Mouse (Mus musculus) G1E (cell line): ENCODE results near the gene Maco1. TPM values are rescaled to one million over a fixed set of nuclear protein-coding genes. Genes with fewer than 3 reads are reported as not detected.

ENCODE experiments used
- ATAC-seq: 2 replicates; pipeline ENCODE4 v1.8.0; 2016; ENCODE audit warnings: mild to moderate bottlenecking; ENCODE audit not compliant: insufficient number of reproducible peaks, poor library complexity, low FRiP score, severe bottlenecking; ENCODE audit errors: extremely low read depth
- DNase-seq: peaks from one replicate; pipeline ENCODE4 v3.0.0; 2012; ENCODE audit warnings: low spot score
- H3K27me3 ChIP-seq: 2 replicates; pipeline ENCODE4 v1.6.1; 2012; ENCODE audit warnings: mild to moderate bottlenecking, low read length, inconsistent platforms; ENCODE audit not compliant: insufficient read depth
- H3K36me3 ChIP-seq: replicated peaks from 2 replicates; pipeline ENCODE3; 2012; ENCODE audit warnings: mild to moderate bottlenecking, inconsistent platforms
- H3K4me1 ChIP-seq: 2 replicates; pipeline ENCODE4 v1.6.1; 2012; ENCODE audit warnings: low read depth, low read length, inconsistent platforms, mixed read lengths; ENCODE audit not compliant: insufficient read depth
- H3K4me3 ChIP-seq: 2 replicates; pipeline ENCODE4 v1.5.1; 2012; ENCODE audit warnings: low read depth, mild to moderate bottlenecking, inconsistent platforms, low read length, moderate library complexity, mixed read lengths
- H3K9me3 ChIP-seq: replicated peaks from 2 replicates; pipeline ENCODE4 v1.6.1; 2012; ENCODE audit warnings: inconsistent platforms
- CTCF ChIP-seq: IDR thresholded peaks from 2 replicates; pipeline ENCODE4 v1.5.1; 2012; ENCODE audit warnings: low read depth, low read length, inconsistent platforms, mixed read lengths
- GATA1 ChIP-seq: IDR thresholded peaks from 2 replicates; pipeline ENCODE4 v1.6.1; 2012; ENCODE audit warnings: borderline replicate concordance, low read length, inconsistent platforms, mixed read lengths
- GATA2 ChIP-seq: IDR thresholded peaks from 2 replicates; pipeline ENCODE4 v1.6.1; 2012; ENCODE audit warnings: low read depth, low read length, inconsistent platforms, borderline replicate concordance
- POLR2AphosphoS5 ChIP-seq: IDR thresholded peaks from 2 replicates; pipeline ENCODE4 v1.6.1; 2012; ENCODE audit warnings: low read depth, low read length, inconsistent platforms; ENCODE audit not compliant: insufficient replicate concordance
- TAL1 ChIP-seq: conservative IDR thresholded peaks from 2 replicates; pipeline ENCODE4 v1.6.1; 2012; ENCODE audit warnings: low read depth, low read length, inconsistent platforms, mixed read lengths
- polyA plus RNA-seq: library from polyadenylated mRNA; stranded (reverse); fragments of >175 nt; gene quantifications from 2 replicates; pipeline ENCODE4 v1.2.3, GENCODE M21; 2012
- total RNA-seq, 2 experiments: library from RNA; stranded (forward) in 1 of 2; stranded (reverse) in 1 of 2; fragments of 200-1000 nt in 1 of 2; fragments of >200 nt in 1 of 2; fragmentation: Nextera tagmentation in 1 of 2; gene quantifications; 2 replicates each; pipeline ENCODE4 v1.2.3; 2014 to 2017

Gene Maco1
- total RNA-seq (2014; fragmentation: Nextera tagmentation) = 71.8 and 74.9 TPM in 2 replicates
- total RNA-seq (2017) = 44.8 and 49.3 TPM in 2 replicates
- 11.3 and 11.4 TPM in 2 replicates for polyA plus RNA-seq

DNA sequence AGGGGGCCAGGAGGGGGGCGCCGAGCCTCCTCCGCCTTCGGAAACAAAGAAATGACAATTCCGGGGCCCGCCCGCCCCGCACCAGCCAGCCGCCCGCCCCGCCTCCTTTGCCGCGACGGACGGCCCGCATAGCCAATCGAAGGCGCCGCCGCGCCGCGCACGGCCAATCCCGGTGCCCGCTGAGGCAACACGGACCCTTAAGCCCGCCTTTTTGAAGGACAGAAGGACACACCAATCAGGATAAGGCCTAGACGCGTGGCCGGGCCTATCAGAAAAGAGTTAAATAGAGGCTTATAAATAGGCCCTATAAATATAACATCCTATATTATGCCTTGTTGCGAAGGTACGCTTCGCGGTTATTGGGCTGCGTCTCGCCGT is at the start of gene Maco1:
Gene Maco1 (minus strand): TSS at position 87 of the 378 bp plus-strand sequence.
- ATAC-seq (peak; percentile 89), DNase-seq (peak; percentile 97)
- TF ChIP-seq POLR2AphosphoS5 (no peak), TAL1 (no peak), GATA1 (no peak), GATA2 (no peak), CTCF (no peak)
- Histone ChIP-seq H3K9me3 (no peaks in the 10 kb centered on the region), H3K4me3 (peak within 1 kb of the TSS; percentile 92), H3K36me3 (peaks cover 14% of the 10 kb centered on the region), H3K4me1 (peaks cover 50% of the 10 kb centered on the region), H3K27me3 (no peaks in the 10 kb centered on the region)

DNA sequence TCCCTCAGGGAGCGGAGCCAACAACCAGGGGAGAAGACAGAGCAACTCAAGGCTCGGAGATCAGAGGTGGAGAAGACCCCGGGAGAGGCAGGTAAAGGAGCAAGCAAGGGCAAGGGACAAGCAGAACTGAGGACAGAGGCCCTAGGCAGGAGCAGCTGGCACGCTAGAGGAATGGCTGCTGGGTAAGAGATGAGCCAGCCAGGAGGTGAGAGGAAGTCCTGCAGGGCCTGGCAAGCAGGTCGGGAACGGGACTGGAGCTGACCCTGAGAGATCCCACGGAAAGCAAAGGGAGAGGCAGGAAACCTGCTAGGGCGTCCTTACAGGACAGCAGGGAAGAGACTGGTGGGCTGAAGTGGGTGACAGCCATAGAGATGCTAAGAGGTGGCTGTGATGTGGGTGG is 48.0 kb upstream of the Maco1 start:
- Histone ChIP-seq H3K4me1 (peaks cover 7% of the 10 kb centered on the region; the same call in 1 of the 2 replicates), H3K4me3 (no peak overlapping the region), H3K27me3 (no peaks in the 10 kb centered on the region), H3K9me3 (no peaks in the 10 kb centered on the region), H3K36me3 (peaks cover 99% of the 10 kb centered on the region)
- ATAC-seq (no peak), DNase-seq (no peak)
- TF ChIP-seq POLR2AphosphoS5 = no peak
- no peak for TF ChIP-seq CTCF
- no peak for TF ChIP-seq GATA1
- TF ChIP-seq TAL1 = no peak
- TF ChIP-seq GATA2 = no peak

DNA sequence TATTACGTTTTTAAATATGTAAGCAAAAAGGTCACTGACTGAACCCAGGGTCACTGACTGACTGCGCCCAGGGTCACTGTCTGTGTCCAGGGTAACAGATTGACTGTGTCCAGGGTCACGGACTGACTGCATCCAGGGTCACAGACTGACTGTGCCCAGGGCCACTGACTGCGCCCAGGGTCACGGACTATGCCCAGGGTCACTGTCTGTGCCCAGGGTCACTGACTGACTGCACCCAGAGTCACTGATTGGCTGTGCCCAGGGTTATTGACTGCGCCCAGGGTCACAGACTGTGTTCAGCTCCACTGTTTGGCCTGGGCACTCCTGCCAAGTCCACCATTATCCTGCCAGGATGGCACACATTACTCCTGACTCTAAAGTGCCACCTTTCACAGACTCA is 44.1 kb upstream of the Maco1 start:
- TF ChIP-seq TAL1 (no peak), GATA1 (no peak), POLR2AphosphoS5 (no peak), CTCF (no peak), GATA2 (no peak)
- no peak overlapping the region for H3K4me3 ChIP-seq
- no peak for DNase-seq
- H3K36me3 ChIP-seq = peaks cover 88% of the 10 kb centered on the region
- no peaks in the 10 kb centered on the region for H3K9me3 ChIP-seq
- H3K27me3 ChIP-seq = no peaks in the 10 kb centered on the region
- H3K4me1 ChIP-seq = peaks cover 4% of the 10 kb centered on the region; the same call in 1 of the 2 replicates
- ATAC-seq = no peak

DNA sequence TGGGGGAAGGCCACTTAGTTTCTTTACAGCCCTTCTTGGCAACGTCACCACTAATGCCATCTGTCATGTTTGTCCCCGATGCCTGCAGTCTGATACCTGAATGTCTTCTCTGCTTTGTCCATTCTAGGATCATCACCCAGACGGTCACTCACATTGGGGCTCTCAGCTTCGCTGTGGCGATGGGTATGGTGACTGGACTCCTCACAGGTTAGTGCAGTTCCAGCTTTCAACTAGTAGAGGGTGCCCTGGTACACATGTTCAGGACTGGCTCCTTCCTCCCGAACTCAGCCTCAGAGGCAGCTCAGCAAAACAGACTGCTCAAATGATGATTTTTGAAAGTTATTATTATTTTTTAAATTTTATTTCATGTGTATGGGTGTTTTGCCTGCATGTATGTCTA is 39.0 kb upstream of the Maco1 start:
- no peak for DNase-seq

DNA sequence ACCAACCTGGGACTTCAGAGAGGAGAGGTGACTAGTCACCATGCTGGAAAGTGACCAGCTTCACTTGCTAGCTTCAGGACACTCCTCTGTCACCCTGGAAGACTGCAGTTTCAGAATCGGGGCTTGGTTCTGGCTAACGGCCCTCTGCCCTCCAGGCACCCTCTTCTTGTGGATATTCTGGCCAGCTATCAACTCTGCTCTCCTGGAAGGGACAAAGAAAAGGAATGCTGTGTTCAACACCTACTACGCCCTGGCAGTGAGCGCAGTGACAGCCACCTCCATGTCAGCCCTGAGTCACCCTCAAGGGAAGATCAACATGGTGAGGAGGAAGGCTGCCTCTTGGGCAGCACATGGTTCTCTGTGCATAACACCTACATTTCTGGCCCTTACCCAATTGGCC is 31.2 kb upstream of the Maco1 start:
- Histone ChIP-seq H3K4me3 (no peak overlapping the region), H3K9me3 (no peaks in the 10 kb centered on the region), H3K36me3 (peaks cover 44% of the 10 kb centered on the region), H3K27me3 (no peaks in the 10 kb centered on the region), H3K4me1 (peaks cover 18% of the 10 kb centered on the region)
- DNase-seq (no peak), ATAC-seq (no peak)
- TF ChIP-seq POLR2AphosphoS5 (no peak), GATA1 (no peak)

More for the DNA sequence above, 39.0 kb upstream of the Maco1 start:
- Histone ChIP-seq H3K4me1 (peaks cover 5% of the 10 kb centered on the region), H3K4me3 (no peak overlapping the region), H3K36me3 (peaks cover 64% of the 10 kb centered on the region), H3K27me3 (no peaks in the 10 kb centered on the region), H3K9me3 (no peaks in the 10 kb centered on the region)
- TF ChIP-seq CTCF (peak; percentile 95), POLR2AphosphoS5 (no peak)
- ATAC-seq = peak; percentile 15; the same call in 1 of the 2 replicates

DNA sequence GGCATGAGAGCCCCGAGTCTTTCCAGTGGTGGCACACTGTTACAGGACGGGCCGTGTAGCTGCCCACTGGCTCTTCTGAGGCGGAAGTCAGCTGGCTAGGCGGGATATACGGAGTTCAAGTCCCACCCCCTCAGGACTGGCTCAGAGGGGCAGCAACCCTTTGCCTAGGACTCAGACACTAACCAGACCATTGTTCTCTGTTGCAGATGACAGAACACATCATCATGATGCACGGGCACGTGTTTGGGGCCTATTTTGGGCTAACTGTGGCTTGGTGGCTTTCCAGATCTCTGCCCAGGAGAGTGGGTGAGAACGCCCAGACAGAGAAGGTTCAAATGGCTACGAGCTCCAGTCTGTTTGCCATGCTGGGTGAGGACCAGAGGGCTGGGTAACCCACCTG is 30.7 kb upstream of the Maco1 start:
- Histone ChIP-seq H3K9me3 (no peaks in the 10 kb centered on the region), H3K27me3 (no peaks in the 10 kb centered on the region), H3K4me1 (peaks cover 23% of the 10 kb centered on the region), H3K4me3 (no peak overlapping the region), H3K36me3 (peaks cover 44% of the 10 kb centered on the region)
- ATAC-seq = no peak
- TF ChIP-seq CTCF (no peak), POLR2AphosphoS5 (no peak), GATA1 (no peak), GATA2 (no peak), TAL1 (no peak)
- no peak for DNase-seq

DNA sequence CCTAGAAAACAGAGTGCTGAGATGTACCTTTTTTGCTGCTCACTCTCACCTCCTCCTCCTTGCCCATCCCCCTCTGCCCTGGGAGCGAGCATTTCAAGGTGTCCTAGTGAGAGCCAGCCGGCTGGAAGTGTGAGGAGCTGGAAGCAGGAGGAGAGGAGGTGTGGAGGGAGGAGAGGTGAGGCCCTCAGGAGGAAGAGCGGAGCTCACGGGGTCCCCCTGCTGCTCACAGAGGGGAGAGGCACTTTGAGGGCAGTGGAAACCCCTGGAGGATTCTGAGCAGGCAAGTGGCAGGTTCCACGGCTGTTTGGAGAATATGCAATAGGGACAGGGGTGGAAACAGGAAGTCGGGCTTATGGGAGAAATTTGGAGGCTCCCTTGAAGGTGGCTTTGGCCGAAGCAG is 30.1 kb upstream of the Maco1 start:
- peaks cover 48% of the 10 kb centered on the region for H3K36me3 ChIP-seq
- H3K27me3 ChIP-seq = no peaks in the 10 kb centered on the region
- TF ChIP-seq CTCF (peak; percentile 95), TAL1 (no peak)
- H3K9me3 ChIP-seq = no peaks in the 10 kb centered on the region
- ATAC-seq (no peak; the same call in 1 of the 2 replicates), DNase-seq (peak; percentile 58)
- H3K4me3 ChIP-seq = no peak overlapping the region
- peaks cover 28% of the 10 kb centered on the region for H3K4me1 ChIP-seq
